Mouse (Mus musculus): ENCODE data around the gene Gcnt1. TPM values are rescaled to one million over a fixed set of nuclear protein-coding genes. Genes with fewer than 3 reads are reported as not detected.

Gcnt1 gene
- polyA plus RNA-seq, 1 experiment from 2014 or later: 4.0 TPM

DNA sequence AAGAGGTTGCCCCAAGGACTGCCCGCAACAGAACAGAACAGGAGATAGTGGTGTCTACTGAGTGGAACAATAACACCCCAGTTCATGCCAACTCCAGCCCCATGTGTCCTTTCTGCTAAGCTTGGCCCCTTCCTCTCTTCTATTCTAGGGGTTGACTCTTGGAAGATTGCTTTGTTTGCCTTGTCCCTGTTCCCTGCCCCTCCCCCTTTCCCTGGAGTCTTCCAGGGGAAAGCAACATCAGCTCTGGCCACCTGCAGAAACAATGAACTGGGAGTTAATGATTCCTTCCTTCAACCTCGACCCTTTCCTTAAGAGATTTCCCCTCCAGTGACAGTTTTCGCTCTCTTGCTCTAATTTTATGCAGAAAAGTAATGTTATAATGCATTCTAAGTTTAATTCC, 15.3 kb downstream of the Gcnt1 start:
- Histone ChIP-seq H3K27me3 (ENCODE audit: control insufficient read depth, insufficient read depth, low read depth, low read length) (no peaks in the 10 kb centered on the region; the same call in 1 of the 2 replicates), H3K4me2 (ENCODE audit: low read depth, low read length) (no peak overlapping the region), H3K4me3 (ENCODE audit: low read length) (no peak overlapping the region), H3K9ac (ENCODE audit: low read length) (no peak overlapping the region), H3K36me3 (ENCODE audit: control insufficient read depth, insufficient read depth, low read length) (no peaks in the 10 kb centered on the region), H3K9me3 (ENCODE audit: control insufficient read depth, low read length) (no peaks in the 10 kb centered on the region), H3K27ac (ENCODE audit: low read length) (no peak overlapping the region), H3K4me1 (replicated peaks; ENCODE audit: control insufficient read depth, insufficient read depth, low read length) (0 out of 2 replicates have a peak, but pooled peaks cover 5% of the 10 kb centered on the region)
- WGBS: 62% methylated on average over 3 of the region's 3 CpGs
- ATAC-seq (ENCODE audit: low read depth): no peak

DNA sequence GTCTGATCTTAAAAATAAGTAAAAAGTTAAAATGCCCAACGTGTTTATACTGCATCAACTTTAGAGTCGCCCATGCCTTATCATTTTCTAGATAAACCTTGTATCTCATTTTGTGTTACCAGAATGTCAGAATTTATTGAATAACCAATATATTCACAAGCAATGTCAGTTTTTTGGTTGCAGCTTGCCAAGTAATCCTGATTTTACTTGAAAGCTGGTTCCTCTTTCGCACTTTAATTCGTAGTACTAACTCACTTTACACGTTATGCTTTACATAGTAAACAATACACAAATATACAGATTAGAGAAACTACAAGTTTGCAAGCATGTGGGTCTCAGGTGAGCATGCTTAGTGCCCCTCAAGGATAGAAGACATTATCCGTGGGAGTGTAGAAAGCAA, 15.7 kb downstream of the Gcnt1 start:
- H3K4me1 ChIP-seq (replicated peaks; ENCODE audit: control insufficient read depth, insufficient read depth, low read length): 0 out of 2 replicates have a peak, but pooled peaks cover 5% of the 10 kb centered on the region
- no peak overlapping the region; the same call in 1 of the 2 replicates for H3K4me3 ChIP-seq (ENCODE audit: low read length)
- no peaks in the 10 kb centered on the region for H3K9me3 ChIP-seq (ENCODE audit: control insufficient read depth, low read length)
- no peak overlapping the region for H3K27ac ChIP-seq (ENCODE audit: low read length)
- no peak overlapping the region for H3K9ac ChIP-seq (ENCODE audit: low read length)
- H3K4me2 ChIP-seq (ENCODE audit: low read depth, low read length): peak overlapping the region; percentile 96
- no peaks in the 10 kb centered on the region for H3K36me3 ChIP-seq (ENCODE audit: control insufficient read depth, insufficient read depth, low read length)
- WGBS: 63% methylated on average over 6 of the region's 6 CpGs
- H3K27me3 ChIP-seq (ENCODE audit: control insufficient read depth, insufficient read depth, low read depth, low read length): no peaks in the 10 kb centered on the region; the same call in 1 of the 2 replicates
- ATAC-seq (ENCODE audit: low read depth): no peak

DNA sequence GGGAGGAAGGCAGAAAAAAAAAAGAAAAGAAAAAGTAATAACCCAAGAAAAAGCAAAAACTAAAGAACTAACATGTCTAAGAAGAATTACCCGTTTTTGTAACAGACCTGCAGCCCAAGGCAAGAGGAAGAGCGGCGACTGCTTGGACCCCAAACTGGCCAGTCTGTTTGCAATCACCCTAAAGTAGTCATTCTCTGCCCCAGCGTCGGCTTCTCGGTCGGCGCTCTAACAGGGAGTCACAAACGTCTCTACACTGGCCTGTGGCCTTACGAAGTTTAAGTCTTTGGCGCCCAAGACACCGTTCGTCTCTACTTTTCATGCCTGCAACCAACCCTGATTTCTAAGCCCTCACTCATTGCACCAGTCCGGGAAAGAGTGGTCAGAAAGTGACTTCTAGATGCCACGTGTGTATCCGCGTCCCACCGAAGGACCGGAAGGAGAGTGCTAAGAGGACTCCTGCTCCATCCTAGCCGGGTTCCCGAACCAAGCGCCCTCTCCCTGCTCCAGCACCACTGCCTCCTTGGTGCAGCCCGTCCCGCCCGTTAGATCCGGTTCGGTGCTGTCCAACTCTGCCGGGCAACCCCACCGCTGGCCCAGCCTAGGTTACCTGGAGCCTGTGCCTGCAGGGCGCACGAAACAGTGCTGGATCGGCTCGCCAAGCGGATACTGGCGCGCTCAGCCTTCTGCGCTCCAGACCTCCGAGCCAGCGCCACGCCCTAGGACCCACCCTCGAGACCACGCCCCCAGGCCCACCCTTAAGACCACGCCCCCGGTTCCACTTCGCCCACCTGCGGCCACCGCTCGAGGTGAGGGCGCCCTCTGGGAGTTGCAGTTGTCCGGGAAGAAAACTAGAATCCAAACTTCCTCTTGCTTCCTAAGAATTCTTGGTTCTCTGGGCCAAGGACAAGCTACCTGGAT, 16.4 kb downstream of the Gcnt1 start:
- H3K9ac ChIP-seq (ENCODE audit: low read length): peak overlapping the region; percentile 60

DNA sequence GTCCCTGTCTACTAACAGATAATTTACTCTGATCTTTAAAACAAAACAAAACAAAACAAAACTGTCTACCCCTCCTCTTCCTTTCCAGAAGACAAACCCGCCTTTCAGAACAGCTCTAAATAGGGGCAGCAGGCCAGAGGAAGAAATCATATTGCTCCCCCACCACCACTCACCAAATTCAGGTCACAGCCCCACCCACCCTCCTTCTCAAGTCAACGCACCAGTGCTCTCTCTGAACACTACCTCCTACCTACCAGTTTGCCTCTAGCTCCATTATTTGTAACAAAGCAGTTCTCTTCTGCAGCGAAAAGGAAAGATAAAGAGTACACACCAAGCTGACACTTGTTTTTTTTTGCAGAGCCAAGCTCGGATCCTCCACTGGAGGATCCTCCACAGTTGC, 17.3 kb downstream of the Gcnt1 start:
- no peak overlapping the region for H3K9ac ChIP-seq (ENCODE audit: low read length)
- H3K4me2 ChIP-seq (ENCODE audit: low read depth, low read length): peak overlapping the region; percentile 96
- H3K4me3 ChIP-seq (ENCODE audit: low read length): peak overlapping the region; percentile 60
- 21% methylated on average over 4 of the region's 4 CpGs for WGBS
- no peaks in the 10 kb centered on the region; the same call in 1 of the 2 replicates for H3K27me3 ChIP-seq (ENCODE audit: control insufficient read depth, insufficient read depth, low read depth, low read length)
- no peaks in the 10 kb centered on the region for H3K36me3 ChIP-seq (ENCODE audit: control insufficient read depth, insufficient read depth, low read length)
- no peak for ATAC-seq (ENCODE audit: low read depth)
- H3K27ac ChIP-seq (ENCODE audit: low read length): no peak overlapping the region
- H3K9me3 ChIP-seq (ENCODE audit: control insufficient read depth, low read length): no peaks in the 10 kb centered on the region
- H3K4me1 ChIP-seq (replicated peaks; ENCODE audit: control insufficient read depth, insufficient read depth, low read length): 0 out of 2 replicates have a peak, but pooled peaks cover 5% of the 10 kb centered on the region

More for the DNA sequence above, 16.4 kb downstream of the Gcnt1 start:
- no peaks in the 10 kb centered on the region for H3K9me3 ChIP-seq (ENCODE audit: control insufficient read depth, low read length)
- WGBS: 2% methylated on average over 49 of the region's 50 CpGs
- peak; percentile 90 for ATAC-seq (ENCODE audit: low read depth)
- H3K27ac ChIP-seq (ENCODE audit: low read length): no peak overlapping the region
- H3K4me2 ChIP-seq (ENCODE audit: low read depth, low read length): peak overlapping the region; percentile 96
- H3K4me1 ChIP-seq (replicated peaks; ENCODE audit: control insufficient read depth, insufficient read depth, low read length): 0 out of 2 replicates have a peak, but pooled peaks cover 5% of the 10 kb centered on the region
- no peaks in the 10 kb centered on the region for H3K36me3 ChIP-seq (ENCODE audit: control insufficient read depth, insufficient read depth, low read length)
- peak overlapping the region; percentile 60 for H3K4me3 ChIP-seq (ENCODE audit: low read length)
- no peaks in the 10 kb centered on the region; the same call in 1 of the 2 replicates for H3K27me3 ChIP-seq (ENCODE audit: control insufficient read depth, insufficient read depth, low read depth, low read length)

DNA sequence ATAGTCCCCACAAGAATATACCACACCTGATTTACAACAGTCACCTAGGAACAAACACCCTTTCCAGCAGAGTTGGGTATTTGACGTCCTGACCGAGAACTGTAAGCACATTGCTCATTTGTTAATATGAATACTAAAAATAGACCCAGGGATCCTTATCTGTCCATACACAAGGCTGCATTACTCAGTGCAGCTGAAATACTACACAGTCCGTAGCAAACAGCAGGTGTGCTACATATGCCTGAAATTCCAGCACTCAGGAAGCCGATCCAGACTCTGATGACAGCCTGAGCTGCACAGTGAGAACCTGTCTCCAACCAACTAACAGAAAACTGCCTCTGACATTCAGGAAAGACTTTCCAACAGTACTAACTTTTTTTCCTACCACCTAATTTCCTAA, 17.8 kb downstream of the Gcnt1 start:
- WGBS: 39% methylated on average over 4 of the region's 4 CpGs
- no peak overlapping the region for H3K4me2 ChIP-seq (ENCODE audit: low read depth, low read length)
- H3K27ac ChIP-seq (ENCODE audit: low read length): no peak overlapping the region
- H3K4me3 ChIP-seq (ENCODE audit: low read length): 0 out of 2 replicates have a peak overlapping the region, but pooled peaks have one; percentile 4
- no peak for ATAC-seq (ENCODE audit: low read depth)
- H3K4me1 ChIP-seq (replicated peaks; ENCODE audit: control insufficient read depth, insufficient read depth, low read length): 0 out of 2 replicates have a peak, but pooled peaks cover 5% of the 10 kb centered on the region
- H3K27me3 ChIP-seq (ENCODE audit: control insufficient read depth, insufficient read depth, low read depth, low read length): no peaks in the 10 kb centered on the region; the same call in 1 of the 2 replicates
- H3K36me3 ChIP-seq (ENCODE audit: control insufficient read depth, insufficient read depth, low read length): no peaks in the 10 kb centered on the region
- no peak overlapping the region for H3K9ac ChIP-seq (ENCODE audit: low read length)
- no peaks in the 10 kb centered on the region for H3K9me3 ChIP-seq (ENCODE audit: control insufficient read depth, low read length)

DNA sequence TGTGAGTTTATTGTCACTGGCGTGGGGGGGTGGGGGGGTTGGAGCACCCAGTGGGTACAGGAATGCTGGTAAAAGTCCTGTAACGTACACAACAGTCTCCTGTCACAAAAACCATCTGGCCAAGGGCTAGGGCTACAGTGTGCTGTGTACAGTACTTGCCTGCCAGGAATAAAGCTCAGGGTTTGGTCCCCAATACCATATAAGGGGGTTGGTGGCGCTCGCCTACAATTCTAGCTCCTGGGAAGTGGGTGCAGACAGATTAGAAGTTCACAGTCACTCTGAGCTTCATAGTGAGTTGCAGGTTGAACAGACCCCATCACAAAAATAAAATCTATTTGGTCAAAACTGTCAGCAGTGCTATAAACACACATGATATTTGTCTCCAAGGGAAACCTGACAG, 18.3 kb downstream of the Gcnt1 start:
- Histone ChIP-seq H3K36me3 (ENCODE audit: control insufficient read depth, insufficient read depth, low read length) (no peaks in the 10 kb centered on the region), H3K27ac (ENCODE audit: low read length) (no peak overlapping the region), H3K9ac (ENCODE audit: low read length) (no peak overlapping the region), H3K4me2 (ENCODE audit: low read depth, low read length) (no peak overlapping the region), H3K4me3 (ENCODE audit: low read length) (no peak overlapping the region), H3K27me3 (ENCODE audit: control insufficient read depth, insufficient read depth, low read depth, low read length) (no peaks in the 10 kb centered on the region; the same call in 1 of the 2 replicates), H3K9me3 (ENCODE audit: control insufficient read depth, low read length) (no peaks in the 10 kb centered on the region), H3K4me1 (replicated peaks; ENCODE audit: control insufficient read depth, insufficient read depth, low read length) (0 out of 2 replicates have a peak, but pooled peaks cover 5% of the 10 kb centered on the region)
- no peak for ATAC-seq (ENCODE audit: low read depth)
- 64% methylated on average over 4 of the region's 4 CpGs for WGBS

DNA sequence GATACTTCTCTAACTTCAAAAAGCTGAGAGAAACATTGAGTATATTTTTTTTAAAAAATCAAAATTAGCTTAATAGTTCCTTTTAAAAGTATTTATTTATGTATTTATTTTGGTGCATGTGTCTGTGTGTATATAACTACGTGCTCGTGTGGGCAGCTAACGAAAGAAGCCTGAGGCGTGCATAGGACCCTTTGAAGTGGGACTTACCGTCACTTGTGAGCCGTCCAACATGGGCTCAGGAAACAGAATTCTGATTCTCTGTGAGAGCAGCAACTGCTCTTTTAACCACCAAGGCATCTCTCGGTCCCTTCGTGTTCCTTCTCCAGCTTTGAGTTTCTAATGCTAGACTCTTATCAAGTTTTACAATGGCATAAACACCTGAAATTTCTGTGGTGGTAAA, 18.9 kb downstream of the Gcnt1 start:
- 73% methylated on average over 8 of the region's 8 CpGs for WGBS
- ATAC-seq (ENCODE audit: low read depth): no peak
- H3K4me1 ChIP-seq (replicated peaks; ENCODE audit: control insufficient read depth, insufficient read depth, low read length): 0 out of 2 replicates have a peak, but pooled peaks cover 5% of the 10 kb centered on the region
- no peak overlapping the region for H3K9ac ChIP-seq (ENCODE audit: low read length)
- H3K27me3 ChIP-seq (ENCODE audit: control insufficient read depth, insufficient read depth, low read depth, low read length): no peaks in the 10 kb centered on the region; the same call in 1 of the 2 replicates
- no peak overlapping the region for H3K27ac ChIP-seq (ENCODE audit: low read length)
- no peak overlapping the region for H3K4me2 ChIP-seq (ENCODE audit: low read depth, low read length)
- no peaks in the 10 kb centered on the region for H3K9me3 ChIP-seq (ENCODE audit: control insufficient read depth, low read length)
- H3K4me3 ChIP-seq (ENCODE audit: low read length): no peak overlapping the region
- no peaks in the 10 kb centered on the region for H3K36me3 ChIP-seq (ENCODE audit: control insufficient read depth, insufficient read depth, low read length)

DNA sequence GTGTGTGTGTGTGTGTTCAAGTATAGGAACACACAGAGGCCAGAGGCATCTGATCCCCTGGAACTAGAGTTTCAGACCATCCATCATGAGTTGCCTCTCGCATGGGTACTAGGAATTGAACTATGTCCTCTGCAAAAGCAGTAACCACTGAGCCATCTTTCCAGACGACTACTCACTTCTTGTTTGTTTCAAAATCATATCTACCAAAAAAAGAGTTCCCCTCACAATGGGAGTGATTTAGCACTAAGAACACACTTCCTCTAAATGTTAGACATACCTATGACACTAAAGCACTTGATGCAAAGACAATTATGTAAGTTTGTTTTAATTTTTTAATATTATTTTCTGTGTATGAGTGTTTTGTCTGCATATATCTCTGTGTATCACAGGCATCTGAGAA, 24.8 kb downstream of the Gcnt1 start:
- Histone ChIP-seq H3K4me2 (ENCODE audit: low read depth, low read length) (no peak overlapping the region), H3K9me3 (ENCODE audit: control insufficient read depth, low read length) (no peaks in the 10 kb centered on the region), H3K9ac (ENCODE audit: low read length) (no peak overlapping the region), H3K4me3 (ENCODE audit: low read length) (no peak overlapping the region), H3K27ac (ENCODE audit: low read length) (no peak overlapping the region), H3K27me3 (ENCODE audit: control insufficient read depth, insufficient read depth, low read depth, low read length) (no peaks in the 10 kb centered on the region), H3K36me3 (ENCODE audit: control insufficient read depth, insufficient read depth, low read length) (no peaks in the 10 kb centered on the region), H3K4me1 (replicated peaks; ENCODE audit: control insufficient read depth, insufficient read depth, low read length) (no peaks in the 10 kb centered on the region)
- ATAC-seq (ENCODE audit: low read depth): no peak
- 81% methylated on average over 2 of the region's 2 CpGs for WGBS

DNA sequence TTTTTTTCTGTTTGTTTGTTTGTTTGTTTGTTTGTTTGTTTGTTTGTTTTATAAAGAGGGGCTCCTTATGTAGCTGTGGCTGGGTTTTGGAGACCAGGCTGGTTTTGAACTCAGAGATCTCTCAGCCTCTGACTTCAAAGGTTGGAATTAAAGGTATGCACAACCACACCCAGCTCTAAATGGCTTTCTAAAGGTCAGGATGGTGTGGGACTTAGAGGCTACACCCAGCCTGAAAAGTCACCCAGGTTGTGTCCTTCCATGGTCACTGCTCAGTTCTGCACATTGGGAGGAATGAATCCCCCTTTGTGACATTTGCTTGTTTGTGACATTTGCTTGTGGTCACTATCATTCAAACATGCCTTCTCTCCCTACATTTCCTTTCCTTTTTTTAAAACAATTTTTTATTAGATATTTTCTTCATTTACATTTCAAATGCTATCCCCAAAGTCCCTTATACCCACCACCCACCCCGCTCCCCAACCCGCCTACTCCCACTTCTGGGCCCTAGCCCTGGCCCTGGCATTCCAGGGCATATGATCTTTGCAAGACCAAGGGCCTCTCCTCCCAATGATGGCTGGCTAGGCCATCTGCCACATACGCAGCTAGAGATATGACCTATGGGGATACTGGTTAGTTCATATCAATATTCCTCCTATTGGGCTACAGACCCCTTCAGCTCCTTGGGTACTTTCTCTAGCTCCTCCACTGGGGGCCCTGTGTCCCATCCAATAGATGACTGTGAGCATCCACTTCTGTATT, 25.7 kb downstream of the Gcnt1 start:
- Histone ChIP-seq H3K4me2 (ENCODE audit: low read depth, low read length) (no peak overlapping the region), H3K9me3 (ENCODE audit: control insufficient read depth, low read length) (no peaks in the 10 kb centered on the region), H3K27ac (ENCODE audit: low read length) (no peak overlapping the region), H3K27me3 (ENCODE audit: control insufficient read depth, insufficient read depth, low read depth, low read length) (no peaks in the 10 kb centered on the region), H3K9ac (ENCODE audit: low read length) (no peak overlapping the region), H3K4me1 (replicated peaks; ENCODE audit: control insufficient read depth, insufficient read depth, low read length) (no peaks in the 10 kb centered on the region), H3K4me3 (ENCODE audit: low read length) (no peak overlapping the region), H3K36me3 (ENCODE audit: control insufficient read depth, insufficient read depth, low read length) (no peaks in the 10 kb centered on the region)
- ATAC-seq (ENCODE audit: low read depth): no peak
- WGBS: 94% methylated on average over 3 of the region's 3 CpGs
